8 mouse cellular contexts compared by ENCODE assay signal in the genomic region with DNA sequence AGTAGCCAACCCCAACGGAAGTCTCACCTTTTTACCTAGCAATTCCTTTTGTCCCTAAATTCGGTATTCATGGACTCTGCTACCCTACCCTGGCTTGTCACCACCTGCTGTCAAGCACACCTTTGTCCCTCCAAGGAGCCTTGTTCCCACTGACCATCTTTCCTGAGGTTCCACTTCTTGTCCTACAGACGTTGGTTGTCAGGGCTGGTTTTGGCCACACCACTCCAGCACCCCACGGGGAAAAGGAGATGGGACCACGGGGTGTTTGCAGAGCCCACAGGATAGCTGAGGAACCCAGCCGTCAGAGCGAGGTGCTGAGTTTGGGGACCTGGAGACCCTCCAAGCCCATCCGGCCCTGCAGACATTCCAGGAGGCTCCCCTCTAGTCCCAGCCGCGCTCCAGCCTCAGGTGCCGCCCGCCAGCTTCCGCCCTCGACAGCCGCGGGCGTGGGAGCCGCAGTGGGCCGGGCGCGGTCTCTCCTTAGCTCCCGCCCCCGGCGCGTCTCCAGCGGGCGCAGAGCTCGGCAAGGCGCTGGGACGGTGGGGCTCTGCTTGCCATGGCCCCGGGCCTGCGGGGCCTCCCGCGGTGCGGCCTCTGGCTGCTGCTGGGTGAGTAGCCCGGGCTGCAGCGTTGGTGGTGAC. TPM values are rescaled to one million over a fixed set of nuclear protein-coding genes. Genes with fewer than 3 reads are reported as not detected.
DNase-seq lines count a peak whose midpoint lies in the region; ATAC-seq and TF ChIP-seq lines count a peak whose summit lies in the region.

A gene (plus strand): TSS at position 290 of the 641 bp plus-strand sequence.

- H3K4me3 ChIP-seq in intestine, postnatal 0 days (ENCODE audit: low read depth, low read length), result peak within 1 kb of the TSS; percentile 45
- peak within 1 kb of the TSS; percentile 66 for H3K4me3 ChIP-seq in liver, adult 2 months (ENCODE audit: insufficient read depth, low read depth, low read length)
- H3K4me3 ChIP-seq in midbrain, embryonic 15.5 days, result peak within 1 kb of the TSS; percentile 38
- H3K4me3 ChIP-seq in stomach, embryonic 14.5 days (ENCODE audit: low read depth, low read length), result peak within 1 kb of the TSS; percentile 36

- H3K9me3 ChIP-seq in intestine, postnatal 0 days (ENCODE audit: control insufficient read depth), result no peaks in the 10 kb centered on the region
- no peaks in the 10 kb centered on the region for H3K9me3 ChIP-seq in midbrain, embryonic 15.5 days
- H3K9me3 ChIP-seq in stomach, embryonic 14.5 days (ENCODE audit: control insufficient read depth, low read depth, low read length), result no peaks in the 10 kb centered on the region

- peak; percentile 67 for ATAC-seq in frontal cortex, adult (ENCODE audit: low TSS enrichment)
- ATAC-seq in intestine, postnatal 0 days, result peak; percentile 47; the same call in 1 of the 2 replicates
- 0 out of 2 replicates have a peak, but pooled peaks have one; percentile 45 for ATAC-seq in midbrain, embryonic 15.5 days (replicated peaks)
- ATAC-seq in stomach, embryonic 14.5 days (ENCODE audit: insufficient number of reproducible peaks, insufficient read depth, low FRiP score, low read depth), result peak; percentile 70

- 4% methylated on average over 35 of the region's 37 CpGs for WGBS in intestine, postnatal 0 days
- WGBS in liver, adult 2 months, result 4% methylated on average over 37 of the region's 37 CpGs
- WGBS in midbrain, embryonic 15.5 days, result 5% methylated on average over 37 of the region's 37 CpGs
- 4% methylated on average over 37 of the region's 37 CpGs for WGBS in stomach, embryonic 14.5 days

- no peak for DNase-seq in frontal cortex, postnatal 25 days (ENCODE audit: low spot score in 2 of 2)
- peak; percentile 26 for DNase-seq in embryo, embryonic 10 days (ENCODE audit: low spot score)
- peak in 1 of 2 experiments; percentile 54 for DNase-seq in gastrocnemius, postnatal 4 days (ENCODE audit: low spot score in 2 of 2)
- no peak for DNase-seq in liver, adult 2 months (ENCODE audit: extremely low read depth, low read depth, low spot score)

- H3K79me2 ChIP-seq in liver, adult 2 months (ENCODE audit: control insufficient read depth, insufficient read depth, low read length), result no peaks in the 10 kb centered on the region

- no peak within 1 kb of the TSS for H3K27ac ChIP-seq in intestine, postnatal 0 days (ENCODE audit: low read depth, low read length)
- peak within 1 kb of the TSS; percentile 24; the same call in 1 of the 2 replicates for H3K27ac ChIP-seq in liver, adult 2 months (replicated peaks; ENCODE audit: insufficient read depth, low read depth, low read length)
- no peak within 1 kb of the TSS for H3K27ac ChIP-seq in midbrain, embryonic 15.5 days
- H3K27ac ChIP-seq in stomach, embryonic 14.5 days (ENCODE audit: low read length), result no peak within 1 kb of the TSS

- H3K4me2 ChIP-seq in intestine, postnatal 0 days (replicated peaks; ENCODE audit: low read depth), result peak within 1 kb of the TSS; percentile 77
- peak within 1 kb of the TSS; percentile 75 for H3K4me2 ChIP-seq in midbrain, embryonic 15.5 days
- H3K4me2 ChIP-seq in stomach, embryonic 14.5 days (replicated peaks; ENCODE audit: low read depth, low read length), result peak within 1 kb of the TSS; percentile 80

- peak; percentile 18; the same call in 1 of the 2 replicates for TF ChIP-seq CTCF in intestine, postnatal 0 days (IDR thresholded peaks at IDR 0.05; ENCODE audit: low read depth)
- no peak for TF ChIP-seq CTCF in liver, adult 2 months (IDR thresholded peaks at IDR 0.05; ENCODE audit: low read depth, low read length)

- no peaks in the 10 kb centered on the region for H3K4me1 ChIP-seq in intestine, postnatal 0 days (replicated peaks; ENCODE audit: control insufficient read depth, insufficient read depth, low read length)
- no peaks in the 10 kb centered on the region for H3K4me1 ChIP-seq in liver, adult 2 months (ENCODE audit: control insufficient read depth, insufficient read depth, low read length)
- peaks cover 20% of the 10 kb centered on the region for H3K4me1 ChIP-seq in midbrain, embryonic 15.5 days
- H3K4me1 ChIP-seq in stomach, embryonic 14.5 days (ENCODE audit: control insufficient read depth, insufficient read depth, low read length), result peaks cover 25% of the 10 kb centered on the region

- no peaks in the 10 kb centered on the region for H3K36me3 ChIP-seq in intestine, postnatal 0 days (ENCODE audit: control insufficient read depth, insufficient read depth)
- H3K36me3 ChIP-seq in liver, adult 2 months (ENCODE audit: control insufficient read depth, insufficient read depth, low read length), result no peaks in the 10 kb centered on the region
- H3K36me3 ChIP-seq in midbrain, embryonic 15.5 days (replicated peaks), result no peaks in the 10 kb centered on the region
- no peaks in the 10 kb centered on the region for H3K36me3 ChIP-seq in stomach, embryonic 14.5 days (ENCODE audit: control insufficient read depth, insufficient read depth, low read length)

- peaks cover 10% of the 10 kb centered on the region; the same call in 1 of the 2 replicates for H3K27me3 ChIP-seq in intestine, postnatal 0 days (replicated peaks; ENCODE audit: control insufficient read depth, insufficient read depth, low read length)
- H3K27me3 ChIP-seq in liver, adult 2 months (ENCODE audit: control insufficient read depth, insufficient read depth, low read length), result peaks cover 3% of the 10 kb centered on the region; the same call in 1 of the 2 replicates
- H3K27me3 ChIP-seq in midbrain, embryonic 15.5 days (replicated peaks), result peaks cover 19% of the 10 kb centered on the region
- no peaks in the 10 kb centered on the region for H3K27me3 ChIP-seq in stomach, embryonic 14.5 days (ENCODE audit: control insufficient read depth, insufficient read depth, low read length)

- H3K9ac ChIP-seq in intestine, postnatal 0 days (ENCODE audit: low read depth, low read length), result peak within 1 kb of the TSS; percentile 32
- H3K9ac ChIP-seq in liver, adult 2 months (ENCODE audit: low read depth, low read length), result peak within 1 kb of the TSS; percentile 64
- H3K9ac ChIP-seq in midbrain, embryonic 15.5 days, result peak within 1 kb of the TSS; percentile 34
- peak within 1 kb of the TSS; percentile 36 for H3K9ac ChIP-seq in stomach, embryonic 14.5 days (replicated peaks; ENCODE audit: low read depth, low read length)

- no peak for TF ChIP-seq POLR2A in liver, adult 2 months (IDR thresholded peaks at IDR 0.05; ENCODE audit: extremely low read depth, insufficient read depth, low read length)

RNA-seq across cellular contexts. Expression of the gene that starts here (rescaled TPM):
- total RNA-seq in gastrocnemius, postnatal 4 days (2021), result 10 to 100 TPM; 66.3 to 66.6 TPM
- polyA plus RNA-seq in intestine, postnatal 0 days (2015; fragmentation: Nextera tagmentation; extraction: Ambion mirVana), result 16.1 and 16.5 TPM in 2 replicates
- total RNA-seq in liver, adult 2 months (2014; rRNA removed), result 3.6 and 4.6 TPM in 2 replicates
- polyA plus RNA-seq in liver, adult 2 months (2012; rRNA removed), result 6.3 and 6.6 TPM in 2 replicates
- polyA plus RNA-seq in midbrain, embryonic 15.5 days (2015; fragmentation: Nextera tagmentation; extraction: Ambion mirVana), result 5.4 and 6.5 TPM in 2 replicates
- 4.2 and 4.6 TPM in 2 replicates for polyA plus RNA-seq in stomach, embryonic 14.5 days (2014; fragmentation: Nextera tagmentation; extraction: Ambion mirVana)

Comparison
In these comparisons a context has a peak if more than half of its experiments do, and no peak if none do; other contexts are left out.
1. RNA of the gene that starts here (total RNA-seq): 66.3 to 66.6 TPM in gastrocnemius, postnatal 4 days; 3.6 to 4.6 TPM in liver, adult 2 months; every median in the first group is over 10 times any median in the second.
2. Peak in every context shown above with its lines, with median percentiles within 50 percentile points of each other: ATAC-seq, H3K4me2 ChIP-seq, H3K4me3 ChIP-seq and H3K9ac ChIP-seq.